Mouse (Mus musculus) midbrain, embryonic 11.5 days (tissue): ENCODE measurements around the gene Antxr1. TPM values are rescaled to one million over a fixed set of nuclear protein-coding genes. Genes with fewer than 3 reads are reported as not detected.

ENCODE experiments used
- polyA plus RNA-seq: library from polyadenylated mRNA; unstranded; fragments of >200 nt; fragmentation: Nextera tagmentation; extraction: Ambion mirVana; gene quantifications from 2 replicates; pipeline ENCODE4 v1.2.1, GENCODE M21; 2014

Antxr1 gene
- polyA plus RNA-seq, 1 experiment from 2014 or later, result 4.9 TPM

Other genes starting within 250 kb of the Antxr1 start
- 0.19 TPM in 1 of 2 replicates, not detected in the other for gene D6Ertd527e, start 231.1 kb downstream of the Antxr1 start, polyA plus RNA-seq
- gene Gkn1, start 15.1 kb upstream of the Antxr1 start, polyA plus RNA-seq, result not detected in 2 replicates
- gene Gkn2, start 37.5 kb upstream of the Antxr1 start, polyA plus RNA-seq, result not detected in 2 replicates
- gene Gkn3, start 53.1 kb upstream of the Antxr1 start, polyA plus RNA-seq, result 0.42 TPM in 1 of 2 replicates, not detected in the other
- gene Bmp10, start 93.2 kb upstream of the Antxr1 start, polyA plus RNA-seq, result not detected in 2 replicates
- gene Arhgap25, start 197.4 kb upstream of the Antxr1 start, polyA plus RNA-seq, result 1.7 and 2.3 TPM in 2 replicates